Mouse (Mus musculus) bone marrow macrophage, adult 2 months (primary cell): Measurements from ENCODE around the gene Tma7. TPM values are rescaled to one million over a fixed set of nuclear protein-coding genes. Genes with fewer than 3 reads are reported as not detected.

Source experiments
- H3K27ac ChIP-seq: 2 replicates; pipeline ENCODE4 v1.5.1; 2012; ENCODE audit warnings: low read depth, low read length; ENCODE audit not compliant: insufficient read depth
- H3K4me1 ChIP-seq: 2 replicates; pipeline ENCODE4 v1.6.1; 2012; ENCODE audit warnings: low read length; ENCODE audit not compliant: control insufficient read depth, insufficient read depth
- H3K4me3 ChIP-seq: 2 replicates; pipeline ENCODE4 v1.5.1; 2012; ENCODE audit warnings: mild to moderate bottlenecking, low read length, moderate library complexity; ENCODE audit not compliant: insufficient read depth
- CTCF ChIP-seq: IDR thresholded peaks from 2 replicates; pipeline ENCODE4 v1.5.1; 2012; ENCODE audit warnings: low read depth, mild to moderate bottlenecking, low read length, moderate library complexity
- POLR2A ChIP-seq: IDR thresholded peaks from 2 replicates; pipeline ENCODE4 v1.6.1; 2012; ENCODE audit warnings: mild to moderate bottlenecking, low read depth, low read length, borderline replicate concordance
- polyA plus RNA-seq: library from polyadenylated mRNA; stranded (reverse); fragments of >200 nt; gene quantifications from 2 replicates; pipeline ENCODE4 v1.2.4, GENCODE M21; 2012; ENCODE audit not compliant: missing spikeins, insufficient read depth, insufficient read length

Gene Tma7
- polyA plus RNA-seq, 1 experiment = 299 TPM

DNA sequence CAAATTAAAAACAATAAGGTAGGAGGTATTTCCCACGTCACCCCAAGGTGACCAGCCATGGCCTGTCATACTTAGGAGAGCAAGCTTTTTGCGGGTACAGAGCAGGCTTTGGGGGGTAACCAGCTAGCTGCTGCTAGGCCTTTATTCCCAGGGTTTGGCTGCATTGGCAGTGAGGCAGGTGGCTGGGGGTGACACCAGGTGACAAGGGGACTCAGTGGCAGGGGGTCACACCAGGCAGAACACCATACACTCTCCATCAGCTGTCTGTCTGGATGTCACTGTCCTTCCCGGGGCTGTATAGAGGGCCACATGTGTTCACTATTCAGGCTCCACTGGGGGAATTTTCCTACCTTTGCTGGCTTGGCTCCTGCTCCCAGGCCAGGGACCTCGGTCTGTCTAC is 25.5 kb downstream of the Tma7 start:
- Histone ChIP-seq H3K4me1 (peaks cover 37% of the 10 kb centered on the region), H3K4me3 (peak overlapping the region; percentile 54), H3K27ac (peak overlapping the region; percentile 86)
- no peak for TF ChIP-seq POLR2A
- no peak for TF ChIP-seq CTCF

DNA sequence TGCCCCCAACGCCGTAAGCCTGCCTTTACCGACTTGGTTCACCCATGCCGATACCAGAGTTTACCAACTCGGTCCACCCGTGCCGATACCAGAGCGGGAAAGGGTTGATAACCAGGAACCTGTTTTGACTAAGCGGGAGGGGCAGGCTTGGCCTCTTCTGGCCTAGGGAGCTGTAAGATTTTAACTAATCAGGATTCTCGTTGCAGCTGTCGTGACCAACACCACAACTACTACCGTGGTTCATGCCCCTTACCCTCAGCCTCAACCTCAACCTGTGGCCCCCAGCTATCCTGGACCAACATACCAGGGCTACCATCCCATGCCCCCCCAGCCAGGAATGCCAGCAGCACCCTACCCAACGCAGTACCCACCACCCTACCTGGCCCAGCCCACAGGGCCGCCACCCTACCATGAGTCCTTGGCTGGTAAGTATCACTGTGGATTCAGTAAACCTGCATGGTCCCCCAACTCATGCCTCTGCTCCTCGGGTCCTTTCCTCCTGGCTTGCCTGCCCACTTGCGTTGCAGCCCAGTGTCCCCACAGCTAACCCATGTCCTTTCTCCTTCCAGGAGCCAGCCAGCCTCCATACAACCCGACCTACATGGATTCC is 26.2 kb downstream of the Tma7 start:
- H3K4me3 ChIP-seq = no peak overlapping the region
- peak overlapping the region; percentile 86 for H3K27ac ChIP-seq
- H3K4me1 ChIP-seq = peaks cover 37% of the 10 kb centered on the region
- no peak for TF ChIP-seq CTCF
- TF ChIP-seq POLR2A = no peak

- peaks cover 37% of the 10 kb centered on the region for H3K4me1 ChIP-seq
- TF ChIP-seq POLR2A = no peak
- TF ChIP-seq CTCF = no peak
- peak overlapping the region; percentile 90 for H3K27ac ChIP-seq
- peak overlapping the region; percentile 50 for H3K4me3 ChIP-seq
Measured at GRCm38 (mm10) chr9:109055271-109056030, 26.9 kb downstream of the Tma7 start.

DNA sequence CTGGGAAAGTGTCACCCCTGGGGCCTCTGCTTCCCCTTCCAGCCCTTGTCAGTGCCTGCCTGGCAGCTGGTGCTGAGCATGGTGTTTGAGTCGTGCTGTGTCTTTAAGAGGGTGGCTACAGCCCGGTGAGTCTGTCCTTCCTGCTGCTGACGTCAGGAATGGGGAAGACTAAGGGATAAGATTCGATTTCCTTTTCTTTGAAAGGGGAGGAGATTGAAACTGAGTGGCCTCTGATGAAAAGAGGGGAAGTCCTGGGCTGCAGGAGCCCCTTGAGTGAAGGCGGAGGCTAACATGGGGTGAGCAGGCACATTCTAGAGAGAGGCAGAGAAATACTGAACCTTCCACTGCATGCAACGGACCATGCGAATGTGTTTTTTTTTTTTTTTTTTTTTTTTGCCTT is 27.7 kb downstream of the Tma7 start:
- Histone ChIP-seq H3K4me3 (peak overlapping the region; percentile 50), H3K27ac (peak overlapping the region; percentile 90), H3K4me1 (peaks cover 37% of the 10 kb centered on the region)
- TF ChIP-seq CTCF (no peak), POLR2A (no peak)

- no peak for TF ChIP-seq CTCF
- no peak for TF ChIP-seq POLR2A
- H3K4me3 ChIP-seq = no peak overlapping the region
- H3K4me1 ChIP-seq = peaks cover 37% of the 10 kb centered on the region
- peak overlapping the region; percentile 71; the same call in 1 of the 2 replicates for H3K27ac ChIP-seq
Measured at GRCm38 (mm10) chr9:109053851-109054250, 28.5 kb downstream of the Tma7 start.

DNA sequence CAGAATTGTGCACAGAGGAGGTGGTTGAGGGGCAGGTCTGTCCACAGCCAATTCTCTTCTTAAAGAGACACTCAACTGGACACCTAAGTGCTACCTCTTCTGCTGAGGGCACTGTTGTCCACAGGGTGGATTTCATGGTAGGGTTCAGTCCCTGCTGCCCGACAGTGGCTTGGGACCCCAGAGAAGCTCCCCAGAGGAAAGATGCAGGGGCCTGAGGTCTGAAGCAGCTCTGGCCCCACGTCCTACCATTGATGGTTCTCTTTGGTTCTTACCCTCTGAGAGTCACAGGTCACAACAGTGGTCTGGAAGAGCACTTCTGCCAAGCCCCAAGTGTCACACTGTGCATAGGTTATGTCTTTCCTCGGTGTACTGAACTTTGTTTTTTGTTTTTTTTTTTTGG is 29.0 kb downstream of the Tma7 start:
- H3K27ac ChIP-seq = no peak overlapping the region
- H3K4me3 ChIP-seq = no peak overlapping the region
- TF ChIP-seq CTCF (no peak), POLR2A (no peak)
- peaks cover 36% of the 10 kb centered on the region for H3K4me1 ChIP-seq

GRCm38 (mm10) chr9:109052490-109053260 is 29.7 kb downstream of the Tma7 start:
- no peak overlapping the region for H3K4me3 ChIP-seq
- no peak overlapping the region for H3K27ac ChIP-seq
- H3K4me1 ChIP-seq = peaks cover 30% of the 10 kb centered on the region

DNA sequence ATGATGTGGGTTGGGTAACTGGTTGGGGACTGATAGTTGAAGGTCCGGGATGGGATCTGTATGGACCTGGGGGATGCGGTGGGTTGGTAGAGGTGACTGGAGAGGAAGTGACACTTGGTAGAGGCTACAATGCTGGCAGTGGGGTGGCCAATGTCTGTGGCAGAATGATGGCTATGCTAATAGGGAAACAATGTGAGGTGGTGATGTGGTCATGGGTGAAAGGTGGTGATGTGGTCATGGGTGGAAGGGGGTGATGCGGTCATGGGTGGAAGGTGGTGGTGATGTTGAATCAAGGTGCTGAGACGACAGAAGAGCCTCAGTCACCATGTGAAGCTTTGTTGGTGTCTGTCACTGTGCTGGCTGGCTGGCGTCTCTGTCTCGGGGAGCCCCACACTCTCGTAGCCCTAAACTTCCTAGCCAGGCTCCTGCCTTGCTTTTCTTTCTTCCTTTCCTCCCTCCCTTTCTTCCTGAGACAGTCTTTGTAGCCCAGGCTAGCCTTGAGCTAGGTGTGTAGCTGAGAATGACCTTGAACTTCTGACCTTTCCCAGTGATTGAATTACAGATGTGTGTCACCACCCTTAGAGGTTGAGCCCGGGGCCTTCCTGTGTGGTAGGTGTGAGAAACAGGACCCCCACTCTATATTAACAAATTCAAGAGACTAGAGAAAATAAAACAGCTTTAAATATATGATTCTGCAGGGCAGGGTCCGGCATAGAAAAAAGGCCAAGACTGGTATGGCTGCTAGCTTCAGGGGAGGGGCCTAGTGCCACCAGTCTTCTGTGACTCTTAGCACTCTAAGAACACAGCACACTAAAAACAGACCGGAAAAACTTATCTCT is 30.5 kb downstream of the Tma7 start:
- Histone ChIP-seq H3K27ac (no peak overlapping the region), H3K4me1 (peaks cover 25% of the 10 kb centered on the region), H3K4me3 (no peak overlapping the region)
- no peak for TF ChIP-seq CTCF
- TF ChIP-seq POLR2A = no peak

More at GRCm38 (mm10) chr9:109052490-109053260, 29.7 kb downstream of the Tma7 start:
- no peak for TF ChIP-seq CTCF
- no peak for TF ChIP-seq POLR2A

DNA sequence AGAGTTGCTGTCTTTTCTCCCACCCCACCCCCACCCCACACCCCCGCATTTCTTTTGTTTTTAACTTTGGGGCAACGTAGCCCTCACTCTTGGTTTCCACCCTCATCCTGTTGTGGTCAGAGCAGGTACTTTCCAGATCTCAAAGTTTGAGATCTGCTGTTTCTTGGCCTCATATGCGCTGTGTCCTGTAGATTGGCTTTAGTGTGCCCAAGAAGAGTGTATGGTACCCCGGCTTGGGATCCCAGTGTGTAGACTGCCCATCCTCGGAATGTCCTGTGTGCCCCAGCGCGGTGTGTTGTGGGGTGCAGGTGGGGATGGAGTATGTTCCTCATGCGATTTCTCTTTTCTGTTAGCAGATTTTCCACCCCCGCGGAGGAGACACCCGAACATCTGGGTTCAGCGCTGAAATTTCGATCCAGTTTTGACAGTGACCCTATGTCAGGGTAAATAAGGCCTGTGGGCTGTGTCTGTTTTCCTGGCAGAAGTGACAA is 31.3 kb downstream of the Tma7 start:
- Histone ChIP-seq H3K27ac (no peak overlapping the region), H3K4me1 (peaks cover 17% of the 10 kb centered on the region), H3K4me3 (no peak overlapping the region)
- no peak for TF ChIP-seq CTCF
- no peak for TF ChIP-seq POLR2A
